Mouse (Mus musculus) brain, embryonic 14.5 days (tissue): ENCODE results near the gene Rbl2. TPM values are rescaled to one million over a fixed set of nuclear protein-coding genes. Genes with fewer than 3 reads are reported as not detected.

Source experiments
- DNase-seq: peaks from one replicate; pipeline ENCODE4 v3.0.0-alpha.2; 2011; ENCODE audit warnings: low read depth
- CTCF ChIP-seq: fragments of 200-500 bp; IDR thresholded peaks from 2 replicates; pipeline ENCODE4 v1.5.1; 2012; ENCODE audit warnings: inconsistent platforms, mild to moderate bottlenecking, moderate library complexity, borderline replicate concordance; ENCODE audit not compliant: insufficient read depth, insufficient read length; ENCODE audit errors: extremely low read depth
- POLR2A ChIP-seq: fragments of 200-500 bp; IDR thresholded peaks from 2 replicates; pipeline ENCODE4 v1.6.1; 2012; ENCODE audit warnings: mild to moderate bottlenecking, inconsistent platforms, borderline replicate concordance; ENCODE audit not compliant: poor library complexity, insufficient read depth, insufficient read length, severe bottlenecking; ENCODE audit errors: extremely low read depth
- polyA plus RNA-seq: library from polyadenylated mRNA; depleted of rRNA; stranded (reverse); fragments of >200 nt; gene quantifications from 2 replicates; pipeline ENCODE4 v1.2.3, GENCODE M21; 2012; rRNA removed

Gene Rbl2
- polyA plus RNA-seq = 22.7 and 24.0 TPM in 2 replicates

DNA sequence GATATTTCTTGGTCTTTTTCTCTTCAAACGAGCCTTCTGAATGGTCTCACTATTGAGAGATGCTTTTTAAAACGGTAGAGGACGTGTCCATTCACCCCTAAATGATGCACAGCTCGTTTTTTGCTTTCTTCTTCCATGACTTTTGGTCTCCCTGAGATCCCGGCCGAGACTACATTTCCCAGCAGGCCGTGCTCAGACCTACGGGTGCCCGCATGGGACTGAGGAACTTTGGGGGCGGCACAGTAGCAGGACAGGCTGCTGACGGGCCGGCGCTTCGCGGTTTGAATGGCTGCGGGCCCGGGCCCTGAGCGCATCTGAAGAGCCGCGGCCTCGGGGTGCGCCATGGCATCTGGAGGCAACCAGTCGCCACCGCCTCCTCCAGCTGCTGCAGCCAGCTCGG lies at the start of gene Rbl2:
Gene Rbl2 (plus strand): TSS at position 224 of the 400 bp plus-strand sequence.
- peak; percentile 98 for DNase-seq
- no peak for TF ChIP-seq CTCF
- peak; percentile 38; the same call in 1 of the 2 replicates for TF ChIP-seq POLR2A

- TF ChIP-seq POLR2A = no peak
- TF ChIP-seq CTCF = peak; percentile 18; the same call in 1 of the 2 replicates
- DNase-seq = no peak
These were observed 35.4 kb upstream of the Rbl2 start for GRCm38 (mm10) chr8:91034417-91034816.

DNA sequence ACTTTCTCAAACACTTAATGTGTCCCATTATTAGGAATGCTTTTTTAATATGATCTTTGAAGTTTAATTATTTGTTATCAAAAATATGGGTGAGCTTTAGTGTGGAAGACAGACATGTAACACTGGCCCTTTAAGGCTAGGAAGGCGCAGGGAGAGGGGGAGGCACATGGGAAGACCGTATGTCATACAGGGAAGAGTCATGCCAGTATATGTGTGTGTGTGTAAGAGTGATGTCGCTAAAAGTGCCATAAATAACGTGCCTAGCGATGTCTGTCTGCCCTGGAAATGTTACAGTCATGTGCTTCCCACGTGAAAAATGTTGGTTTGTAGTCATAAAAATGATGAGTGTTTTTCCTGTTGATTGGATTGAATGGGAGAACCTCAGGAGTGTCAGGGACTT lies 33.0 kb upstream of the Rbl2 start:
- TF ChIP-seq POLR2A (no peak), CTCF (no peak)
- peak; percentile 5 for DNase-seq

DNA sequence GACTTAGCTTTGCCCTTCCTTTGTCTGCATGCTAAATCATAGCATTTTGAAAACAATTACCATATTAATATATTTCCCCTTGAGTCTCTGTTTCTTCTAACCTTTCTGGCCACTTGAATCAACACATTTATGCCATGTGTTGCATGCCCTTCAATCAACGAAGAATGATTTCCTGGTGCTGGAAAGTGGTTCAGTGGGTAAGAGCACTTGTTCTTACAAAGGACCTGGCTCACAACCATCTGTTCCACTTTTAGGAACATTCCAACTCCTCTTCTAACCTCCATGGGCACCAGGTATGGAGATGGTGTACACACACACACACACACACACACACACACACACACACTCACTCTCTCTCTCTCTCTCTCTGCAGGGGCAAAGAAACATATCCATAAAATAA lies 31.2 kb upstream of the Rbl2 start:
- TF ChIP-seq CTCF (no peak), POLR2A (no peak)
- no peak for DNase-seq

DNA sequence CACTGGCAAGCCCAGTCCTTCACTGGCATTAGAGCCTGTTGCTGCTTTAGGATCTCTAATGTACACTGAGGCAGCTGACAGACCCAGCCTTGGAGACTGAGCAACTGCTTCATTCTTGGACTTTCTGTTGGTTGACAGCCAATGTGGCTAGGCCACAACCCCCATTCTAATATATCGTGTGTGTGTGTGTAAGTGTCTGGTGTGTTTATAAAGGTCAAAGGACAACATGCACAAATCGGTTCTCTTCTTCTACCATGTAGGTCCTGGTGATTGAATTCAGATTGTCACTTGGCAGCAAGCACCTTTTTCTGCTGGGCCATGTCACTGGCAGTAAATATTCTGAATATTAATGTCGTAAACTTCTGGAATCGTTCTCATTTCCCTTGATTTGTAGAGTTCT lies 23.5 kb upstream of the Rbl2 start:
- TF ChIP-seq POLR2A (no peak), CTCF (no peak)
- no peak for DNase-seq

DNA sequence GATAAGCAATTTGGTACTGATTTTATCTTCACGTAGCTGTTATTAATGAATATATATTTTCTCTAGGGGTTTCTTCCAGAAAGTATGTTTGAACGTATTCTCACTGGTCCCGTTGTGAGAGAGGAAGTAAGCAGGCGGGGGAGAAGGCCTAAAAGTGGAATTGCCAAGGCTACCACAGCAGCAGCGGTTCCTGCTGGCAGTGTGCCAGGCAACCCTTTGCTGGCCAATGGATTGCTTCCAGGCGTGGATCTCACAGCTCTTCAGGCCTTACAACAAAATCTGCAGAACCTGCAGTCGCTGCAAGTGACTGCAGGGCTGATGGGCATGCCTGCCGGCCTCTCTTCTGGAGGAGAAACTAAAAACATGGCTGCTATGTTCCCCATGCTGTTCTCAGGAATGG lies 18.8 kb upstream of the Rbl2 start:
- TF ChIP-seq CTCF (no peak), POLR2A (no peak)
- peak; percentile 88 for DNase-seq

GRCm38 (mm10) chr8:91054418-91054817 lies 15.4 kb upstream of the Rbl2 start:
- no peak for DNase-seq
- no peak for TF ChIP-seq POLR2A
- TF ChIP-seq CTCF = no peak

- no peak for TF ChIP-seq POLR2A
- no peak for TF ChIP-seq CTCF
- peak; percentile 12 for DNase-seq
These were observed 13.0 kb upstream of the Rbl2 start for GRCm38 (mm10) chr8:91056848-91057247.

GRCm38 (mm10) chr8:91059086-91059578 lies 10.7 kb upstream of the Rbl2 start:
- TF ChIP-seq CTCF (no peak), POLR2A (no peak)
- DNase-seq = peak; percentile 26

DNA sequence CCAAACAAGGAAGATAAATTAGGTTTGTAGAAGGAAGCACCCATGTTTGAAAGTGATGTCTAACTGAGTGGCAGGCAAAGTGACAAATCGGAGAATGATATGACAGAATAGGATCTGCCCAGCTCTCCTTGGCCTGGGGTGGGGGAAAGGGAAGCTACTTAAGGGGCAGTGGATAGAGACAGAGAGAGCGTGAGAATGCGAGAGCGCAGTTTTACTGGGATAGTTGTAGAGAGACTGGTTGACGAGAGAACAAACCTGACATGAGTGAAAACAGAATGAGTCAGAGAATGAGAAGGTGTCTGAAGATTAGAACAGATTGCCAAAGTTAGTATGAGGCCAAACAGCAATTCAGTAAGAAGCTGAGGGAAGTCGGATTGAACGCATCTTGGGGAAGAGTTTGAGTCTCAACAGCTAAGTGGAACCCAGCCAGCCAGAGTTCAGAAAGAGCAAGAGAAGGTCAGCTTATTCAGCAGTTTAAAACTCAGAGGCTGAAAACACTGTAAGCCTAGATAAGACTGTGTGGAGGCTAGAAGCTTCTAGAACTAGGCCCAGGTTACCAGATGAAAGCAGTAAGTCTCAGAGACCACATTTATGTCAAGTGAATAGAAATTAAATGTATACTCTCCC lies 9.9 kb upstream of the Rbl2 start:
- TF ChIP-seq CTCF = no peak
- no peak for TF ChIP-seq POLR2A
- no peak for DNase-seq

- no peak for DNase-seq
- no peak for TF ChIP-seq POLR2A
- no peak for TF ChIP-seq CTCF
These were observed 9.0 kb upstream of the Rbl2 start for GRCm38 (mm10) chr8:91060555-91061471.
